Mouse (Mus musculus): Measurements from ENCODE around the gene Bcas3.

The Bcas3 gene

GRCm38 (mm10) chr11:85792534-85793215 lies 439.7 kb downstream of the Bcas3 start:
- DNase-seq (ENCODE audit: low spot score in 2 of 2), result no peak

DNA sequence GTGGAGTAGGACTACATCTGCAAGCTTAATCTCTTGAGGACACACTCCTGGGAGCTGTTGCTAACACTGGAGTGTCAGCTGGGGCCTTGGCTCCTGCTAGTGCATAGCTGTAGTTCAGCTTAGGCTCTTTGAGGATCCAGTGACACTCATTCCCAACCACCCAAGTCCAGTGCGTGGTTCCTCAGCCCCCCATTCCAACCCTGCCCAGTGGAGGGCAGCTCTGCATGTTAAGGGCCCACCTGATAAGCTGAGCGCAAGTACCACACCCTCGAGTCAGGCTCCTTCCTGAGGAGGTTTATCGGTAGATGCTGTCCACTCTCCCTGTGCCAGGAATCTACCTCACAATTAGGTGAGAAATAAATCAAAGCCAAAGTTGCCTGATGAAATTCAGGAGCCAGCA lies 446.5 kb downstream of the Bcas3 start:
- DNase-seq (ENCODE audit: low spot score in 2 of 2), result no peak

DNA sequence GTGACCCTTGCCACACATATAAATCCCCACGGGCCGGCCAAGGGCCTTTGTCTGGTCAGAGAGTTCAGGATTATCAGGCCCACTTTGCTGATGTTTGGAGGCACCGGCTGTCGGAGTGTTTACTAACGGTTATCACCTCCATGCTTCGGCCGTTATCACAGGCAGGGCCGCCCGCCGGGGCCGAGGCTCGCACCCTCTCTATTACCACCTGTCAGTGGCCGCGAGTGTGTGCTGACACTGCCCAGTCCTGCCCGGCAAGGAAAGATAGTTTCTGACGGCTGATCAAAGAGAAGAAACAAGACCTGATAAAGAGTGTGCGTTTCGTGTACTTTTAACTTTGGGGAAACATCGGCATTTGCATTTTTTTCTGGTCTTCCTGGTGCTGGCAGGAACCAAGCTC lies 446.9 kb downstream of the Bcas3 start:
- no peak for DNase-seq (ENCODE audit: low spot score in 2 of 2)

GRCm38 (mm10) chr11:85800380-85800779 lies 447.4 kb downstream of the Bcas3 start:
- DNase-seq (ENCODE audit: low spot score in 2 of 2), result no peak

DNA sequence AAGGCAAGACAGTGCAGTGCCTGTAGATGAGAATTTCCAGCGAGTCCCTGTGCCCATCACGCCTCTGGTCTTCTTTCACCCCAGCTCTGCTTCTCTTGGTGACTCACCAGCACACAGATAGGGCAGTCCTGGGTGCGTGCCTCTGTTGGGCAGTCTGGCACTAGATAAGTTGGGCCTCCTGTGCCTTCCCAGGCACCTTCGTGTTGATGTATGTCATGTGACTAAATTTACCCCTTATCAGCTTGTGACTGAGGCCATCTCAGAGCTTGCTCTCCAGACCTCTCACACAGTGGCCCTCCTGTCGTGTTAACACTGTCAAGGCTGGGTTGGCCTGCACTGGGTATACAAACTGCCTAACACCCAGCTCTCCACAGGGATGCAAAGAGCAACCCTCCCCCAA lies 451.1 kb downstream of the Bcas3 start:
- DNase-seq (ENCODE audit: low spot score in 2 of 2), result no peak

DNA sequence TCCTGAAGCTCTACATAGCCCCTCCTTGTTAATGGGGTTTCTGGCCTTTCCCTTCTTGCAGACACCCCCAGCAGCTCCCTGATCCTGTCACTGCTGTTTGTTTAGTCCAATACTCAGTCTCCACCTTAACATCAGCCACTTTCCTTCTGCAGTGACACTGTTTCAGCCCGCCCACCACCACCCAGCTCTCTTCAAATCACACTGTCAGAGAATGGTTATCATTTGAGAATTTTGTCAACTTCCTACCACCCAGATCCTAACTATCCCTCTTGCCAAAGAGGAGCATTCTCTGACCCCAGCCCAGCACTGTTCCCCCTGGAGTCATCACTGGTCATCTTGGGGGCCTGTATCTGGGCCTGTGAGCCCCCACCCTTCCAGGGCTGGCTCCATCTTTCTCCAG lies 452.8 kb downstream of the Bcas3 start:
- no peak for DNase-seq (ENCODE audit: low spot score in 2 of 2)

- DNase-seq (ENCODE audit: low spot score in 2 of 2), result no peak
These were observed 454.4 kb downstream of the Bcas3 start for GRCm38 (mm10) chr11:85807353-85807752.

GRCm38 (mm10) chr11:85811229-85811628 lies 458.3 kb downstream of the Bcas3 start:
- no peak for DNase-seq (ENCODE audit: low spot score in 2 of 2)

GRCm38 (mm10) chr11:85811676-85812075 lies 458.7 kb downstream of the Bcas3 start:
- DNase-seq (ENCODE audit: low spot score in 2 of 2), result no peak

DNA sequence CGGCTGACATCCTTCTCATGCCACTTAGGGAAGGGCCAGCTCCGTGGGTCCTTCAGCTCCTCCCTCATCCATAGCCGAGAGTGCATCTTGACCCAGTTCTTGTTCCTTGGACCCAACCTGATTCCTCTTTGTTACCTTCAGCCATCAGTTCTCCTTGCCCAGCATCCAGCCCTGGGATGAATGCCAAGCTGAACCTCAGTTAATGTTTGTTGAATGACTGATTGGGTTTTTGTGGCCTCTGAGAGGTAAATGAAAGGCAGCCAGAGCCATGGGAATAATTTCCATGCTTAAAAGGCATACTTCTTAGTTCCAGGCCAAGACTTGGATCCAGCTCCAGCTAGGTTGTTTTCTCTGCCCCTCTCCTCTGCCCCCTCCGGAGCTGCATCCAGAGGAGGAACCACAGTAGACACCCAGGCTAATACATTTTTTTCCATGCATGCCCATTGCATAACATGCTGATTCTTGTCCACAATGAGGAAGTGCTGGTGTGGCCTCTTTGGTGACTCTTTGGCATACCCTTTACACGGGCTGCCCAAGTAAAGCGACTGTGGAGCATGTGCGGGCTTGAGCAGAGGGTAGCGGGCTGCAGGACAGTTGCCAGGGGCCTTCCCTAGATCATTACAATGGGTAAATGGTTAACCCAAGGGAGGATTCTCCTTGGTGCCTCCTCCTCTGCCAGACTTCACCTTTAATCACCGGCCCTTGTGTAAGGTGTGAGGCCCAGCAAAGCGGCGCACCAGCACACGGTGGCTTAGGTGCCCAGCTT lies 459.4 kb downstream of the Bcas3 start:
- DNase-seq (ENCODE audit: low spot score in 2 of 2), result no peak

DNA sequence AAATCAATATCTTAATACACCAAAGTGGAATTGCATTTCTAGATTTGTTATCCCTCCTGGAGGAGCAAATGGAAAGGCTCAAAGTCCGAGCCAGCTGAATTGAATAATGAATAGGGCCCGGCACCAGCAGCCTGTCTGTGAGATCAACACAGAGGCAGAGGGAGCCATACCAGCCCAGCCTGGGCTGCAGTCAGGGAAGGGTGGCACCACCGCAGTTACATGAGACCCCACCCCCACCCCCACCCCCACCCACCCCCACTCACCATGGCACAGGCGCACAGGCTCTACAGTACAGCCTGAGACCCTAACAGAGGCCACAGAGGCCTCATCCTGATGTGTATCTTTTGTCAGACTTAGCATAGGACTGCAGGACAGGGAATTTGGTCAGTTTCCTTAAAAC lies 461.7 kb downstream of the Bcas3 start:
- DNase-seq (ENCODE audit: low spot score in 2 of 2), result no peak

GRCm38 (mm10) chr11:85816471-85816870 lies 463.5 kb downstream of the Bcas3 start:
- DNase-seq (ENCODE audit: low spot score in 2 of 2), result no peak

- no peak for DNase-seq (ENCODE audit: low spot score in 2 of 2)
These were observed 465.4 kb downstream of the Bcas3 start for GRCm38 (mm10) chr11:85818401-85818800.

DNA sequence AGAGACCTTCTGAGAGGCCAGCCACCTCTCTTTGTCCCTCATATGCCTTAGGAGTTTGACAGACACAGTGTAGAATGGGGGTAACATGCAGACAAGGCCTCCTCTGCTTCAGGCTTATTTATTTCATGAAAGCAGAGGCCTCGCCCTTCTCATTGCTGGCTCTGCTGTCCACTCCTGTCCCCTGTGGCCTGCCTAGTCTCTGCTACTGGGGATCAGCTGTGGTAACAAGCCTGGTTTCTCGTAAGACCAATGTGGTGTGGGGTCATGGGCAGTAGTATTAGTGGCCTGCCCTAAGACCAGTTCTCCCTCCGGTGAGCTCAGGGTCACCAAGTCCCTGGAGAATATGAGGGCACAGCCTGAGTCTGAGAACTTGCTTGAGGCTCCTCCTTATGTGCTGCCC lies 468.0 kb downstream of the Bcas3 start:
- DNase-seq (ENCODE audit: low spot score in 2 of 2), result no peak

DNA sequence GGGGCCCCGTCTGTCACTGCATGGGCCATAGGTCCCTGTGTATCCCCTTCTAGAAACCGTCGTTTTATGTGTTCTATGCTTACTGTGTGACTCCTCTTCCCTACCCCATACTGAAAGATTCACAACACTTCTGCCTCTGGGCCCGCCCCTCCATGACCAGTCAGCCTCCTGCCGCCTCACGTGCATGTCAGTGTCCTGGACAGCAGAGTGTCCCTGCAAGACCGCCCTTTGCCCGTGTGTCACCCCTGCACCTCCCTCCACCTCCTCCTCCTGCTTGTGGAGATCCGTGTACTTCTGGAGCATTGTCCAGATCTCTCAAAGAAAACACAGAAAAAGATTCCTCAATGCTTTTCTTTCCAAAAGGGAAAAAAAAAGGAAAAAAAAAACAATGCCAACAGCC lies 468.7 kb downstream of the Bcas3 start:
- no peak for DNase-seq (ENCODE audit: low spot score in 2 of 2)

DNA sequence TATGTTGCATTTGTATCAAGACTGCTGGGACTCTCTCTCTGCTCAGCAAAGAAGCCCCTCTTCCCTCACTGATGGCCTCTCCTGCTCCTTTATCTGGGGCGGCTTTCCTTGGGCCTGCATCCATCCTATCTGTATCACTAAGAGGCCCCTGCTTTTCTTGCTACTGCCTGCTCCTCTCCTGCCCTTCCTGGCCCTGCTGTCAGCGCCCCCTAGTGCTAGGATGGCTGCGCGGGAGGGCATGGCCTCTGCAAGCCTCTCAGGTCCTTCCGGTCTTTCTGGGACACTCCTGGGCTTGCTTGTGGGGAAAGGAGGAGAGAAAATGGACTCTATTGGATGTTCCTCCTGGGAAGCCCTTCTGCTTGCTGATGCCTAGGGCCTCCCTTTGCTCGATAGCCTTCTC lies 470.2 kb downstream of the Bcas3 start:
- DNase-seq (ENCODE audit: low spot score in 2 of 2), result no peak

GRCm38 (mm10) chr11:85823794-85824193 lies 470.8 kb downstream of the Bcas3 start:
- no peak for DNase-seq (ENCODE audit: low spot score in 2 of 2)

GRCm38 (mm10) chr11:85825031-85825430 lies 472.1 kb downstream of the Bcas3 start:
- DNase-seq (ENCODE audit: low spot score in 2 of 2), result no peak

DNA sequence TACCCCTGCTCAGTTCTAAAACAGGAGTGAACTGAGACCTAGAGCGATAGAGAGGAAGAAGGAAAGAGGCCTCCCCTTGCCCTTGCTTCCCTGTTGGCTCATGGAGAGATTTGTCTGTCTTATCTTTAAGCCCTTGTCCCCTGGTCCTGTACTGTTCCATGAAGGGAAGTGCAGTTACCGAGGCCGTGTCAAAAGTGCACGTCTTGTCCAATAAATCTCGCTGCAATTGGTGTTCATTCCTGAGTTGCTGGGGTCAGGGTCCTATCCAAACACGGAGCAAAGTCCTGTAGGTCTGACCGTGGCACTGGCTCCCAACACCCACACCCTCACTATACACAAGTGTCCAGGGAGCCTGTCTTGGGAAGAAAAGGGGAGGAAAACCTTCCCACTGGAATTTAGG lies 472.9 kb downstream of the Bcas3 start:
- no peak for DNase-seq (ENCODE audit: low spot score in 2 of 2)

- DNase-seq (ENCODE audit: low spot score in 2 of 2), result no peak
These were observed 474.4 kb downstream of the Bcas3 start for GRCm38 (mm10) chr11:85827342-85827741.

GRCm38 (mm10) chr11:85828691-85829519 lies 475.9 kb downstream of the Bcas3 start:
- DNase-seq (ENCODE audit: low spot score in 2 of 2), result no peak
